Mouse (Mus musculus): ENCODE data around the gene Slc25a48. TPM values are rescaled to one million over a fixed set of nuclear protein-coding genes. Genes with fewer than 3 reads are reported as not detected.

Slc25a48 gene
- total RNA-seq, 2 experiments from 2014 or later = 0.08 TPM; not detected in 1

- intact Hi-C loops (cut with DNase I) = no loop called here
- DNase-seq (ENCODE audit: low spot score) = no peak
These were observed 6.8 kb downstream of the Slc25a48 start for GRCm38 (mm10) chr13:56444996-56445395.

- no peak for DNase-seq (ENCODE audit: low spot score)
- intact Hi-C loops (cut with DNase I) = no loop called here
These were observed 11.3 kb downstream of the Slc25a48 start for GRCm38 (mm10) chr13:56449239-56450030.

- no peak for DNase-seq (ENCODE audit: low spot score)
- intact Hi-C loops (cut with DNase I) = no loop called here
These were observed 11.9 kb downstream of the Slc25a48 start for GRCm38 (mm10) chr13:56450035-56450434.

GRCm38 (mm10) chr13:56458001-56458400 is 19.8 kb downstream of the Slc25a48 start:
- intact Hi-C loops (cut with DNase I) = no loop called here
- DNase-seq (ENCODE audit: low spot score) = no peak

DNA sequence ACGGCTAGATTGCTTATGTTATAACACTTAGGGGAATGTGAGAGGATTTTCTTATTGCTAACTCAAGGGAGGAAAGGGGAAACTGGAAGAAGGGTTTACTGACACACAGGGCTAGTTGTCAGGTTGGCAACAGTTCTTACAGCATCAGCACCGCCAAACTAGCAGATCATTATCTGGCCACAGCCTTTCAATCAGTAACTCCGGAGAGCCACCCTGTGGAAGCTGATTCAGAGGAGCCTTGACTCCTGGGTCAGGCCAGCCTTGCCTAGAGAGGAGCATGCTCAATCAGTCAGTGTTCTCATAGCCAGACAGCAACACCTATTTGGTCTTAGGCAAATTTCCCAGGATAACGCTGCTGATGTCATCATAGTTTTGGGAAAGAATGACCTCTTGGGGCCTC is 23.3 kb downstream of the Slc25a48 start:
- DNase-seq (ENCODE audit: low spot score) = no peak
- intact Hi-C loops (cut with DNase I) = no loop called here

DNA sequence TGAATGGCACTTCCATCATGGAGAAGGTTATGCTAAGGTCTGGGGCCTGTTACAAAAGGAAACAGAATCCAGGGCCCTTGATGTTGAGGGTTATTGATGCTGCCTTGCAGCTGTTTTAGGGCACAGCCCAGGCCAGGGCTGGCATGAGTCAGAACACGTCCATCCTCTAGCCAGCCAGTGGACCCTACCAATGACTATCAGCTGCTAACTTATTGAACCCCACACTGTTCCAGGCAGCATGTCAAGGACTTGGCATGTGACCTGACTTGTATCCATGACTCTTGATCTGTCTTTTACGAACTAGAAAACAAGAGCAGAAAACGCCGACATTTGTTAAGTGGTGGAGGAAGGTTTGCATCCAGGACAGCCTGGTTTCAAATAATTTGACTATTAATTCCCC is 24.6 kb downstream of the Slc25a48 start:
- no peak for DNase-seq (ENCODE audit: low spot score)
- intact Hi-C loops (cut with DNase I) = no loop called here

DNA sequence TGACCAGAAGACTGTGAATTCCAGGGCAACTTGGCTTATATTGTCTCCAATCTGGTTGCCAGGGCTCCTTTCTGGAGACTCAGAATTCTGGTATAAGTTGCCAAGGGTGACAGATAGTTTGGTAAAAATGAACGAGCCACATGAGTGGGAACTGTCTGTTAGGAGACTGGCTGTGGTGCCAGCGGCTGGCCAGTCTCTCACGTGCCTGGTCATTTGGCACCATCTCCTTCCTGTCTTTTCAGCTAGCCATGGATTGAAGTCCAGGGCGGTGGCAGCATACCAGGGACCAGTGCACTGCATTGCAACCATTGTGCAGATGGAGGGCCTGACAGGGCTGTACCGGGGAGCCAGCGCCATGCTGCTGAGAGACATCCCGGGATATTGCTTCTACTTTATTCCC is 25.1 kb downstream of the Slc25a48 start:
- DNase-seq (ENCODE audit: low spot score) = no peak
- intact Hi-C loops (cut with DNase I) = no loop called here

- DNase-seq (ENCODE audit: low spot score) = no peak
- intact Hi-C loops (cut with DNase I) = no loop called here
These were observed 25.6 kb downstream of the Slc25a48 start for GRCm38 (mm10) chr13:56463750-56464149.

- no peak for DNase-seq (ENCODE audit: low spot score)
- intact Hi-C loops (cut with DNase I) = no loop called here
These were observed 29.6 kb downstream of the Slc25a48 start for GRCm38 (mm10) chr13:56467786-56468185.

DNA sequence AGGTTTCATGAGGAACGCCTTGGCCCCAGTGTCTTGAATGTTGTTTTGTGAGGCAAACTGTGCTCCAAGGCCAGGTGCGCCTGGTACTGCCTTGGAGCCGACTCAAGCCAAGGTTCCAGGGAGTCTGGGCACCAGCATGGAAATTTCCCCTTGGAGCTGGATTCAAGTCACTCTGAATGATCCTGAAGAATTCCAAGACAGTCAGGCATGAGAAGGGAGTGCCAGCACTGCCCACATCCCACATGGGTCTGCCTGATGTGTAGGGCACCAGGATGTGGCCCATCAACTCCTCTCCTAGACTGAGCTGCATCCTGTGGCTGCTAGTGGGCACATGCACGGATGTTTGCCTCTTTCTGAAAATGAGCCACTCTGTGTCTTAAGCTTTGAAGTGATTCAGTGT is 30.4 kb downstream of the Slc25a48 start:
- intact Hi-C loops (cut with DNase I) = no loop called here

GRCm38 (mm10) chr13:56471211-56471610 is 33.1 kb downstream of the Slc25a48 start:
- intact Hi-C loops (cut with DNase I) = no loop called here
- no peak for DNase-seq (ENCODE audit: low spot score)

More for the DNA sequence above, 30.4 kb downstream of the Slc25a48 start:
- no peak for DNase-seq (ENCODE audit: low spot score)

- DNase-seq (ENCODE audit: low spot score) = no peak
- intact Hi-C loops (cut with DNase I) = no loop called here
These were observed 33.8 kb downstream of the Slc25a48 start for GRCm38 (mm10) chr13:56471951-56472350.

- intact Hi-C loops (cut with DNase I) = no loop called here
- no peak for DNase-seq (ENCODE audit: low spot score)
These were observed 34.5 kb downstream of the Slc25a48 start for GRCm38 (mm10) chr13:56472661-56473060.

- DNase-seq (ENCODE audit: low spot score) = no peak
- intact Hi-C loops (cut with DNase I) = loop anchor here (2.0 to 5.0 kb wide), 4 partner anchors 77 to 793 kb away; no protein-coding TSS in a partner anchor
These were observed 37.2 kb downstream of the Slc25a48 start for GRCm38 (mm10) chr13:56475363-56475762.

GRCm38 (mm10) chr13:56476790-56477189 is 38.6 kb downstream of the Slc25a48 start:
- DNase-seq (ENCODE audit: low spot score) = no peak
- intact Hi-C loops (cut with DNase I) = loop anchor here (2.0 to 5.0 kb wide), 4 partner anchors 76 to 282 kb away; no protein-coding TSS in a partner anchor

GRCm38 (mm10) chr13:56477271-56477670 is 39.1 kb downstream of the Slc25a48 start:
- intact Hi-C loops (cut with DNase I) = loop anchor here (2.0 to 5.0 kb wide), 4 partner anchors 75 to 282 kb away; no protein-coding TSS in a partner anchor
- DNase-seq (ENCODE audit: low spot score) = no peak

- DNase-seq (ENCODE audit: low spot score) = no peak
- intact Hi-C loops (cut with DNase I) = loop anchor here (5.0 kb wide), 3 partner anchors 74 to 179 kb away; no protein-coding TSS in a partner anchor
These were observed 39.9 kb downstream of the Slc25a48 start for GRCm38 (mm10) chr13:56478027-56478426.

- DNase-seq (ENCODE audit: low spot score) = no peak
- intact Hi-C loops (cut with DNase I) = no loop called here
These were observed 44.0 kb downstream of the Slc25a48 start, which contains the start of gene Il9 for GRCm38 (mm10) chr13:56482146-56482545. TSS of gene Il9 (minus strand) at chr13:56482246.

DNA sequence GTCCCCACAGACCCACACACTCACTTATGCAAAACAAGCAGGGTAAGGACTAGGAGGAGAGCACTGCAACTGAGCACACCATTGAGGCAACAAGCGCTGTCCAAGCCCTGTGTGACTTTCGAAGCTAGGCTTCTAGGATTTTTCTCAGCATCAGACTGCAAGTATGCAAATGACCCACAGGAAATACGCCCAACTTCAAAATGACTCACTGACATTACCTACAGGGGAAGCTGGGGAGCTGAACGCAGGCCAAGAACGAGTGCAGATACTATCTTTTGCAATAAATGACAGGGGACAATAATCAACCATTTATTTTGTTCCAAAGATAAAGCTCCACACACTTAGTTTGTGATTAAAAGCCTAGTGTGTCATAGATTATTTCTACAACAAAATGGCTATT is 49.9 kb downstream of the Slc25a48 start:
- intact Hi-C loops (cut with DNase I) = no loop called here

GRCm38 (mm10) chr13:56494440-56494839 is 56.3 kb downstream of the Slc25a48 start:
- intact Hi-C loops (cut with DNase I) = no loop called here
- no peak for DNase-seq (ENCODE audit: low spot score)

More for the DNA sequence above, 49.9 kb downstream of the Slc25a48 start:
- no peak for DNase-seq (ENCODE audit: low spot score)

DNA sequence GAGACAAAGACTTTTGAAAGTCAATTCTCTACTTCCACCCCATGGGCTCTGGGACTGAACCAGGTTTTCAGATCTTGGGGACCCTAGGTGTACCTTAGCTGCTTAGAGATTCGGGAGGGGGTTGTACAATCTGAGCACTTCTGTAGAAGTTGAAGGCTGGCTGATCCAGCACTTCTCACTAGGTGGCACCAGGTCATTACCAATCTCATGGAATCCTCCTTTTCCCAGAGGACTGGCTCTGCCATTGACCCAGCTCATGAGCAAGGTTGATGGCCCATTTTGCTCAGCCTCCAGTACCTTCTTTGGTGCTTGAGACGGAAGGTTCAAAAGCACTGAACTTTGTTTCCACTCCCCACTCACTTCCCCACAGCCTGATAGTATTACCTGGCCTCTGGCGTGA is 62.0 kb downstream of the Slc25a48 start:
- intact Hi-C loops (cut with DNase I) = no loop called here
- DNase-seq (ENCODE audit: low spot score) = no peak
